Mouse (Mus musculus) stomach, postnatal 0 days (tissue): ENCODE results near the gene A830031A19Rik. TPM values are rescaled to one million over a fixed set of nuclear protein-coding genes. Genes with fewer than 3 reads are reported as not detected.

Source experiments
- ATAC-seq: fragments of 200-750 bp; cut with Nextera tagmentation; 2 replicates; pipeline ENCODE4 v1.8.0; 2017; ENCODE audit not compliant: low FRiP score, low TSS enrichment
- DNase-seq: peaks from one replicate; pipeline ENCODE4 v3.0.0-alpha.2; 2016; ENCODE audit warnings: low spot score
- H3K27ac ChIP-seq: fragments of 300-500 bp; sonication (generic); replicated peaks from 2 replicates; pipeline ENCODE4 v1.5.1; 2014; ENCODE audit warnings: mild to moderate bottlenecking, control low read depth
- H3K27me3 ChIP-seq: fragments of 300-500 bp; sonication (generic); 2 replicates; pipeline ENCODE4 v1.6.1; 2014; ENCODE audit warnings: low read length; ENCODE audit not compliant: control insufficient read depth, insufficient read depth
- H3K36me3 ChIP-seq: fragments of 300-500 bp; sonication (generic); 2 replicates; pipeline ENCODE4 v1.6.1; 2014; ENCODE audit warnings: low read length, mixed read lengths; ENCODE audit not compliant: control insufficient read depth, insufficient read depth
- H3K4me1 ChIP-seq: fragments of 300-500 bp; sonication (generic); replicated peaks from 2 replicates; pipeline ENCODE4 v1.6.1; 2014; ENCODE audit warnings: antibody characterized with exemption; ENCODE audit not compliant: control insufficient read depth, insufficient read depth
- H3K4me2 ChIP-seq: fragments of 300-500 bp; sonication (generic); replicated peaks from 2 replicates; pipeline ENCODE4 v1.6.1; 2014; ENCODE audit warnings: low read depth, mild to moderate bottlenecking, control low read depth, moderate library complexity
- H3K4me3 ChIP-seq: fragments of 300-500 bp; sonication (generic); 2 replicates; pipeline ENCODE4 v1.5.1; 2014; ENCODE audit warnings: low read depth, low read length, control low read depth
- H3K9ac ChIP-seq: fragments of 300-500 bp; sonication (generic); 2 replicates; pipeline ENCODE4 v1.6.1; 2014; ENCODE audit warnings: mild to moderate bottlenecking, low read length, control low read depth, mixed read lengths
- H3K9me3 ChIP-seq: fragments of 300-500 bp; sonication (generic); 2 replicates; pipeline ENCODE4 v1.6.1; 2016; ENCODE audit warnings: low read length; ENCODE audit not compliant: control insufficient read depth
- CTCF ChIP-seq: IDR thresholded peaks from 2 replicates; pipeline ENCODE4 v1.5.1; 2016; ENCODE audit warnings: antibody characterized with exemption, low read depth, mild to moderate bottlenecking, moderate library complexity
- EP300 ChIP-seq: optimal IDR thresholded peaks from 2 replicates; pipeline ENCODE3; 2016; ENCODE audit warnings: antibody characterized with exemption
- WGBS: fragments of 180-500 bp; shearing (Covaris S2); extraction: QIAGEN DNeasy Blood & Tissue Kit; methylation state at CpG from one replicate; pipeline ENCODE4 v1.1.7; 2014; 5-methylcytosine and 5-hydroxymethylcytosine counted together
- microRNA-seq: library from miRNA; unstranded; fragments of <30 nt; microRNA quantifications from one replicate; pipeline ENCODE4, GENCODE M21; 2016
- polyA plus RNA-seq: library from polyadenylated mRNA; unstranded; fragments of >200 nt; fragmentation: Nextera tagmentation; extraction: Ambion mirVana; gene quantifications from 2 replicates; pipeline ENCODE4 v1.2.1, GENCODE M21; 2015

Gene A830031A19Rik
- polyA plus RNA-seq, 1 experiment from 2014 or later, result not detected

DNA sequence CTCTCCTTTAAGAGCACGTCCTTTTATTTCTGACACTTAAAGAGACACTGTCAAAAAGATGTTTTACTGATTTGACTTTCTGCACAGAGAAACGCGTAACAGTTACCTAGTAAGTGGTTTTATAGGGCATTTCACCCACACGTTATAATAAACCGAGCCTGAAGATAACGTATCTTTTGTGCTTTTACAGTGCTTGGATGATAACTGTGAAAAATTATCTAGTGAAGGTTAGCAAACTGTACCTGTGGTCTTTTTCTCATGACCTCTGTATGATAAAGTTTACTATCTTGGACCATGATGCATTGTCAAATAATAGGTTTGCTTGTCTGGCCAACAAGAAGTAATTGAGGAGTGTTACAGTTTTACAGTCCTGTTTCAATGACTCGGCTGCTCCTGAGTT, 74.2 kb downstream of the A830031A19Rik start:
- DNase-seq, result no peak
- 60% methylated on average over 7 of the region's 7 CpGs for WGBS

More for the DNA sequence above, 74.2 kb downstream of the A830031A19Rik start:
- Histone ChIP-seq H3K4me2 (no peak overlapping the region), H3K4me1 (no peaks in the 10 kb centered on the region), H3K27me3 (no peaks in the 10 kb centered on the region), H3K27ac (no peak overlapping the region), H3K4me3 (no peak overlapping the region), H3K36me3 (no peaks in the 10 kb centered on the region), H3K9me3 (no peaks in the 10 kb centered on the region), H3K9ac (no peak overlapping the region)
- TF ChIP-seq CTCF (no peak), EP300 (no peak)
- no peak for ATAC-seq

Small RNA genes lying within 50 kb of the gene (microRNA-seq; reads per million reads assigned to microRNA genes)
- not detected for gene Gm44381

Other genes starting within 250 kb of the A830031A19Rik start
- 4.4 and 4.7 TPM in 2 replicates for gene Papolg, start 179.8 kb downstream of the A830031A19Rik start, polyA plus RNA-seq
- gene Bcl11a, start 3.0 kb upstream of the A830031A19Rik start, polyA plus RNA-seq, result 10.5 and 11.7 TPM in 2 replicates